In the genomic region with DNA sequence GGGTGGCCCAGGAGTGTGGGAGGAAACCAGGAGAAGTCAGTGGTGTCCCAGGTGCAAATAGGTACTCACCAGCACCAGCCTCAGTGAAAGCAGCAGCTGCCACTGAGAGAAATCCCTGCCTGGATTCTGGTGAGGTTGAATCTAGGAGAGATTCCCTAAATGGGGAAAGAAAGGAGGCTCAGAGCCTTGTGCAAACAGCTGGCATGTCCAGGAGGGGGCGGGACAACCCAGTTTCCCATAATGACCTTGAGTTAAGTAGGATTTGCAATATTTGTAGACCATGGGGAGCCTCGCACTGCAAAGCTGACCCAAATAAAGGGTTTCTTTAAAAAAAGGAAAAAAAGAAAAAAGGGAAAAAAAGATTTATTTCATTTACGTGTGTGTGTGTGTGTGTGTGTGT, we compare ENCODE assay signal across 9 mouse cellular contexts. TPM values are rescaled to one million over a fixed set of nuclear protein-coding genes. Genes with fewer than 3 reads are reported as not detected.
DNase-seq lines count a peak whose midpoint lies in the region; ATAC-seq and TF ChIP-seq lines count a peak whose summit lies in the region.
"Had no signal": no experiment of that assay in that cellular context is flagged by ENCODE, and none has a peak within 500 bp of the region (broad histone marks: within the 10 kb centered on the region; RNA-seq: fewer than 3 reads in every experiment).

No protein-coding gene starts in this region.

- no peak for TF ChIP-seq POLR2A in brain, embryonic 14.5 days (IDR thresholded peaks at IDR 0.05; ENCODE audit: borderline replicate concordance, extremely low read depth, insufficient read depth, insufficient read length, poor library complexity, severe bottlenecking)

- H3K36me3 ChIP-seq in neural tube, embryonic 14.5 days (ENCODE audit: control insufficient read depth, insufficient read depth, low read length): no peaks in the 10 kb centered on the region

- 0 out of 2 replicates have a peak overlapping the region, but pooled peaks have one; percentile 11 for H3K4me2 ChIP-seq in neural tube, embryonic 14.5 days (ENCODE audit: low read depth, low read length)

- 60% methylated on average over 3 of the region's 3 CpGs for WGBS in neural tube, embryonic 14.5 days

- no peak overlapping the region for H3K4me3 ChIP-seq in left cerebral cortex, adult 2 months
- no peak overlapping the region for H3K4me3 ChIP-seq in neural tube, embryonic 14.5 days (ENCODE audit: low read depth, low read length)

- H3K9ac ChIP-seq in neural tube, embryonic 14.5 days (replicated peaks; ENCODE audit: low read depth, low read length): no peak overlapping the region

- intact Hi-C loops in left cerebral cortex, adult 2 months (cut with DNase I): no loop called here
- intact Hi-C loops in left cerebral cortex, postnatal 36 days (cut with DNase I): loop anchor here (10.0 kb wide), 1 partner anchor 388 kb away; no protein-coding TSS in a partner anchor

- DNase-seq in left cerebral cortex, adult 2 months (ENCODE audit: extremely low spot score in 1 of 2, low spot score in 2 of 2): no peak
- no peak for DNase-seq in left cerebral cortex, postnatal 36 days (ENCODE audit: low spot score in 2 of 2)
- DNase-seq in brain, embryonic 14.5 days (ENCODE audit: low read depth): peak; percentile 45
- DNase-seq in heart, postnatal 4 days: peak; percentile 79
- DNase-seq in liver: peak; percentile 52
- DNase-seq in right cerebral cortex, adult 18-20 months: no peak
- DNase-seq in Muller cell, postnatal 12 days (ENCODE audit: inconsistent ontology term): no peak

- H3K27ac ChIP-seq in left cerebral cortex, adult 2 months: no peak overlapping the region
- H3K27ac ChIP-seq in neural tube, embryonic 14.5 days (ENCODE audit: low read depth, low read length): no peak overlapping the region

- ATAC-seq in neural tube, embryonic 14.5 days (ENCODE audit: low read depth): no peak
- ATAC-seq: Patski had no signal

- H3K4me1 ChIP-seq in neural tube, embryonic 14.5 days (ENCODE audit: control insufficient read depth, insufficient read depth, low read length): peaks cover 16% of the 10 kb centered on the region; the same call in 1 of the 2 replicates

- H3K27me3 ChIP-seq in neural tube, embryonic 14.5 days (ENCODE audit: control insufficient read depth, insufficient read depth, low read length): 0 out of 2 replicates have a peak, but pooled peaks cover 4% of the 10 kb centered on the region
- H3K27me3 ChIP-seq: Patski had no signal

- H3K9me3 ChIP-seq in neural tube, embryonic 14.5 days (ENCODE audit: control insufficient read depth, low read length): no peaks in the 10 kb centered on the region

- TF ChIP-seq CTCF in left cerebral cortex, adult 2 months (IDR thresholded peaks at IDR 0.05): peak; percentile 43
- TF ChIP-seq CTCF in brain, embryonic 14.5 days (IDR thresholded peaks at IDR 0.05; ENCODE audit: borderline replicate concordance, extremely low read depth, insufficient read depth, insufficient read length): peak; percentile 19; the same call in 1 of the 2 replicates

RNA-seq across cellular contexts. Expression of a gene that starts 3.7 kb away (rescaled TPM):
- 10 to 100 TPM; 28.6 to 29.6 TPM for total RNA-seq in left cerebral cortex, adult 2 months (2021)
- total RNA-seq in left cerebral cortex, postnatal 36 days (2021): 10 to 100 TPM; 24.8 to 27.9 TPM
- polyA plus RNA-seq in brain, embryonic 14.5 days (2012; rRNA removed): 12.2 and 20.0 TPM in 2 replicates
- total RNA-seq in heart, postnatal 4 days (2021): 10 to 100 TPM; 40.6 to 50.7 TPM
- 17.0 and 30.8 TPM in 2 replicates for polyA plus RNA-seq in neural tube, embryonic 14.5 days (2014; fragmentation: Nextera tagmentation; extraction: Ambion mirVana)

Comparison
In these comparisons a context has a peak if more than half of its experiments do, and no peak if none do; other contexts are left out.
1. DNase-seq: peak in brain, embryonic 14.5 days (single experiment), heart, postnatal 4 days (single experiment) and liver (single experiment); none in left cerebral cortex, adult 2 months (0 of 2), left cerebral cortex, postnatal 36 days (0 of 2), right cerebral cortex, adult 18-20 months (single experiment) and Muller cell, postnatal 12 days (single experiment).